Mouse (Mus musculus) activated CD4-positive, CD25-positive, alpha-beta regulatory T cell, adult 4 months (primary cell): ENCODE measurements around the gene Sdf4. TPM values are rescaled to one million over a fixed set of nuclear protein-coding genes. Genes with fewer than 3 reads are reported as not detected.

Experiments
- ATAC-seq: one replicate; pipeline ENCODE4 v1.8.0; 2017
- polyA plus RNA-seq, 2 experiments: library from polyadenylated mRNA; unstranded; fragments of 100-300 nt; shearing (Covaris generic); gene quantifications; one replicate each; pipeline ENCODE4 v1.2.1; 2017

Gene Sdf4
- polyA plus RNA-seq, 2 experiments from 2014 or later, result 464 to 478 TPM

GRCm38 (mm10) chr4:156008369-156008768 lies 15.7 kb downstream of the Sdf4 start:
- peak; percentile 26 for ATAC-seq

DNA sequence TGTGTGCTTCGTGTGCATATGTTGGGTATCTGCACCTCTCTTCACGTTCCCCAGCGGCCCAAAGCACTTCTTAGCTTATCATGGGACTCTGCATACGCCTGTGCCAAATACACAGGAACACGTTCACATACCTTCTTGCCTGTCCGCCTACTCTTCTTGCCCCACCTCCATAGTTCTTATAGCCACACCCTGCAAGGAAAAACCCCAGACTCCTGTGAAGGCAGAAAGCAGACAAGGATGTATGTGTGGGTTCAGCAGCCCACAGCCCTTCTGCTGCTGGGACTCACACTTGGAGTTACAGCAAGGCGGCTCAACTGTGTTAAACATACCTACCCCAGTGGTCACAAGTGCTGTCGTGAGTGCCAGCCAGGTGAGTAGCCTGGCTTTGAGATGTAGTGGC lies 21.0 kb downstream of the Sdf4 start, which contains the start of gene Tnfrsf4:
Gene Tnfrsf4, plus strand, starts transcription at position 207 of the 400 bp plus-strand sequence.
- ATAC-seq, result peak; percentile 87

DNA sequence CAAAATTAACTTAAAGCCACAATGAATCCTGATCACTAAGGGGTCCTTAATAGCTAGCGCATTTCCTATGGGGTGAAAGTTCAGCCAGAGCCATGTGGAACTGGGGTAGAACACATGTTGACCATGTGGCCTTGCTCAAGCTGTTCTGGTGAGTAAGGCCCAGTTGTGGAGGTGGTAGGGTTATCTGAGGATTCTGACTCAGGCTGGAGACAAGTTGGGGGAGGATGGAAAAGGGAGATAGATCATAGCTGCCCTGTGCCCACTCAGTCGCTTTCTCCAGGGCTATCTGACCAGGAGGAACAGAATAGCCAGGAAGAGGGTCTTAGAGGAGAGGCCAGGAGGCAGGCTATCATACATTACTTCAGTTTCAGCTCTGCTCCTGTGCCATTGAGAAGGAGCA lies 21.8 kb downstream of the Sdf4 start:
- ATAC-seq, result no peak

DNA sequence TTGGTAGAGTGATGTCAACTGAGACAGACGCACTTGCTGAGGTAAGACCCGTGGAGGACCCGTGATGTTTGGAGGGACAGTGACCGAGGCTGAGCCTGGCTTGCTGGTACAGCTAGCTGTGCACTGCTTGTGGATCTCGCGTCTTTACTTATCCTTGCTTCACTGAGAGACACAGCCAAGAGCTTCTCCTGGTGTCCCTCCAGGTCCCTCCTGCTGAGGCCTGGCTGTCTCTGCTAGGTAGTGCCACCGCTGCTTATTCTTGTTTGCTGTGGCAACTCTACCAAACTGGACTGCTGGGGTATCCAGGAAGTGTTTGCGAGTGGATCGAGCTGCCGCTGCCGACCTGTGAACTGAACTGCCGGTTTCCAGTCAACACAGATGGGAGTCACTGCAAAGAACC lies 27.1 kb downstream of the Sdf4 start:
- ATAC-seq, result no peak

GRCm38 (mm10) chr4:156021381-156021780 lies 28.7 kb downstream of the Sdf4 start:
- peak; percentile 43 for ATAC-seq

DNA sequence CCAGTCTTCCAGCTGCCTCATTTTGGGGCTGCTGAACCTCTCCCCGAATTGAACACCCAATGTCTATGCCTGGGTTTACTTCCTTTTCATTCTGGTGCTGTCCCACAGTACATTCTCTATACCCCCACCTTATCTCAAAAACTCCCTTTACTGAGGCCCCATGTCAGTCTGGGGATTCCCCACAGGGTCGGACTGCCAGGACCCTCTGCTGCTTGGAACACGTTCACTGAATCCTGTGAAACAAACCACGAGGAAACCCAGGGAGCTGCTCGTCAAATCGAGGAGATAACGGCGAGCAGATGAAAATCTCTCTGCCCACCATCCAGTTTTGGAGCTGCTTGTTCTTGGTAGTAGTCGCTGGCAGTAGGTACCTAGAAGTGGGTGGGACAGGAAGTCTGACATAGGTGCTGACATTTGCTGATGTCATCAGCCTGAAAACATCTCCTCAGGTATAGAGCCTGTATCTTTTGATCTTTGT lies 29.3 kb downstream of the Sdf4 start:
- peak; percentile 79 for ATAC-seq

DNA sequence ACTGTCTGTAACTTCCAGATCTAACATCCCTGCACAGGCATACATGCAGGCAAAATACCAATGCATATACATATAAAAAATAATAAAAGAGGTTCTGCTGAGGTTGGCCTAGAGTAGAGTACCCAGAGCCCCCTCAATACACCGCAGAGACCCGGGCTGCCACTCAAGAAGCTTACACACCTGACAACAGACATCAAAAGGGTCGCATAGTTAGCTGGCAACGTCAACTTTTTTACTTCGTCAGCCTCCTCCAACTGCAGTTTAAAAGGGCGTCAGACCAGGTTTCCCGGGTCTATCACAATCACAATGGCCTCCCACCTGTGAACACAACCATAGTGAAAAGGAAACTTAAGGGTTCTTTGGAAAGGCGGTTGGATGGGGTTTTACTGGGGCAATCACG lies 30.8 kb downstream of the Sdf4 start:
- no peak for ATAC-seq

- no peak for ATAC-seq
Measured at GRCm38 (mm10) chr4:156024184-156024583, 31.5 kb downstream of the Sdf4 start.

GRCm38 (mm10) chr4:156026013-156026412 lies 33.3 kb downstream of the Sdf4 start, which contains the start of gene Tnfrsf18:
Gene Tnfrsf18, plus strand, starts transcription at chr4:156026164.
- ATAC-seq, result no peak

GRCm38 (mm10) chr4:156028580-156028979 lies 35.9 kb downstream of the Sdf4 start:
- no peak for ATAC-seq

- peak; percentile 53 for ATAC-seq
Measured at GRCm38 (mm10) chr4:156030651-156031118, 38.0 kb downstream of the Sdf4 start.

GRCm38 (mm10) chr4:156031255-156031592 lies 38.6 kb downstream of the Sdf4 start:
- no peak for ATAC-seq

DNA sequence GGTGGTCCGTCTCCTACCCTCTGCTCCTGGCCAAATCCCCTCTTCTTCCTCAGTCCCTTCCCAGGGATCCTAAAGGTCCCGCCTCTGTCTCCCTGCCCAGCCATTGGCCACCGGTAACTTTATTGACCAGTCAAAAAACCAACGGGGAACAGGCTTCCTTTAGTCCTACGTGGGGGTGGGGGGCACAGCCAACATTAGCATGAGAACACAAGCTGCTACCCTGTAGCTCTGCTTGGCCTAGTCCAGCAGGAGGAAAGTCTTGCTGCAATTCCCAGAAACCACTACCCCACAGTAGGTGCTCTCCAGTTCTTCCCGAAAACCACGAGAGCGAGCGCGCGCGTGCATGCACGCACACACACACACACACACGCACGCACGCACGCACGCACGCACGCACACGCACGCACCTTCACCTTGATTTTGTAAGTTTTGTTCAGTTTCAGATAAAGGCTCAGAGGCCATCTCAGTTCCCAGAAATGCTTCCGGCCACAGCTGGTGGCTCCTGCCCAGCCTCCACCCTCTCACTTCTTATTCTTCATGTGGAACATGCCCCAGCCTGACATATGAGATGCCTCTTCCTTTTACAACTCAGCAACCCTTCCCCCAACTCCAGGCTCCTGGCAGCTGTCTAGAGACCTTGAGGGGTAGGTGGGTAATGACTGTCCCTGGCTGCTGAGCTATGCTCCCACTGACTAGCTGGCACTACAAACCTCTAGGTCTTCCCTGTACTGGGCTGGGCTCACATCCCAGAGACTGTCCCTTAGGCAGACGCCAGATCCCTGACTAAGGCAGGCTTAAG lies 39.1 kb downstream of the Sdf4 start:
- ATAC-seq, result peak; percentile 30

DNA sequence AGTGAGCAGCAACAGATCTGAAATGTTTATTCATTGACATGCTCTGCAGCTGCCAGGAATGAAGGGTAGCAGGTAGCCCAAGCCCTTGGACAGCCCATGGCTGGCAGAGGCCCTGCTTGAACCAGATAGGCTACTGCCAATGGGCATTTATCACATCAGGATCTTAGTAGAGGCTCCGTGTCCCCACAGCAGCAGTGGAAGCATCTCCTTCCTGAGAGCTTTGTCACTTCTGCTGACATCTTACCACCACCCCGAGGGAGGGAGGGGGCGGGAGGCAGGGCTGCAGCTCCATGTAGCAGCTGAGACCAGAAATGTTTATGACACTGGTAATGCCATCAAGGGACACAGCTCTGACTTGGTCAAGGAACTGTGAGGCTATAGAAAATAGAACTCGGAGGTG lies 40.2 kb downstream of the Sdf4 start:
- ATAC-seq, result no peak

GRCm38 (mm10) chr4:156033476-156034119 lies 40.9 kb downstream of the Sdf4 start:
- peak; percentile 51 for ATAC-seq

DNA sequence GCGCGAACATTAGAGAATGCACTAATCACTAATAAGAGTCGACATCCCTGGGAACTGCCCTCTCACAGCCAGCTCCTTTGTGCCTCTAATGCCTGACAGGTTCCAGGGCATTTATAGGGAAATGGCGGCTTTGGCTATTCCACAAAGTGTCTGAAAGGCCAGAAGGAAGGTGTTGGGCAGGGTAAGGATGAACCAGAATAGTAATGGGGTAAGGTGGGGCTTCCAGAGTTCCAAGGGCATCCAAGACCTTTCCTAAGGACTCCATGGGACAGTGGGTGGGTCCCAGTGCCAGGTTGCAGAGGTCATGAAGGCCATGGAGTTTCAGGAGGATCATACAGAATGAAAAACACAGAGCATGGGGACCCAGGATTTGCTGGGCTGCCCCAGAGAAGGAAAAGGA lies 41.6 kb downstream of the Sdf4 start:
- ATAC-seq, result no peak

DNA sequence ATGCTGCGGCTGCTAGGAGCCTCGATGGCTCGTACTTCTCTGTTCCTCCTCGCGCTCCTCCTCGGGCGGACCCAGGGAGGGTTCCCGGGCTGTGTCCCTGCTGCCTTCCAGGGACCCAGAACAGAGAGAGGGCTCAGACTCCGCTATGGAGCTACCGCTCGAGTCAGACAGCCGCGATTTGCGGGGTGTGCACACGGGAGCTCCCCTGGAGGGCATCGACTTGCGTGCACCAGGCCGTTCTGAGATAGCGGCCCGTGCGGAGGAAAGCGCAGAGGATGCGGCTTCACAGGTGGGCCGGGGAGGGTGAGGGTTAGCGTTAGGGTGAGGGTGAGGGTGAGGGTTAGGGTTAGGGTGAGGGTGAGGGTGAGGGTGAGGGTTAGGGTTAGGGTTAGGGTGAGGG lies 42.2 kb downstream of the Sdf4 start:
- no peak for ATAC-seq

DNA sequence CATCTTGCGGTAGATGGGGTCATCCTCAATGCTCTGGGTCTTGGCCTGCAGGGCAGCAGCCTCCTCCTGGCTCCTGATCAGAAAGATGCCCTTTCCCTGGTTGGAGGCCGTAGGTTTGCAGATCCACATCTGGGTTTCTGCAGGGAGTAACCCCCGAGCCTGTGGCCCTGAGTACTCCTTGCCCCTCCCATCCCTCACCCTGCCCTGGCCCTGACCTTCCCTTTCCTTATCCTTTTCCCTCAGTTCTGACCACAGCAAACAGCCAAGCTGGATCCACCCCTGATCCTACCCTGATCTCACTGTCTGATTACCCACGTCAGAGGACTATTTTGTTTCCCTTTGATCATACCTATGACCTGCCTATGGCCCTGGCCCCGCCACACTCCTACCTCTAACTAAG lies 52.1 kb downstream of the Sdf4 start:
- ATAC-seq, result no peak

DNA sequence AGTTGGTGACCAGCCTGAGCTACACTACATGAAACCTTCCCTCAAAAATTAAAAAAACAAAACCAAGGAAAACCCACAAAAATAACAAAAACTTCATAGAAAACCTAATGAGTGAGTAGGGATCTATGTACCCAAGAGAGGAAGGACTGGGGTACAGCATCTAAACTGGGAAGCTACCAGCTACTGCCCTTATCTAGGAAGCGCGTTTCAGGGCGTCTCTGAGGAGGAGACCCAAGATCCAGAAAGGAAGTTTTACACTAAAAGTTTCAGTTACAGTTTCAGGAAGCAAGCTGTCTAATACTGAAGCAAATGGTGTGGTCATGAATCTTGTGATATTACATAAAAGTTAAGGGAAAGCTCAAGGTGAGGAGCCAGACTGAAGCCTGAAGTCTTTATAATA lies 57.1 kb downstream of the Sdf4 start:
- ATAC-seq, result no peak

- no peak for ATAC-seq
Measured at GRCm38 (mm10) chr4:156050391-156050980, 57.8 kb downstream of the Sdf4 start.

- ATAC-seq, result no peak
Measured at GRCm38 (mm10) chr4:156053113-156053512, 60.4 kb downstream of the Sdf4 start.

GRCm38 (mm10) chr4:156054130-156054529 lies 61.5 kb downstream of the Sdf4 start:
- no peak for ATAC-seq

DNA sequence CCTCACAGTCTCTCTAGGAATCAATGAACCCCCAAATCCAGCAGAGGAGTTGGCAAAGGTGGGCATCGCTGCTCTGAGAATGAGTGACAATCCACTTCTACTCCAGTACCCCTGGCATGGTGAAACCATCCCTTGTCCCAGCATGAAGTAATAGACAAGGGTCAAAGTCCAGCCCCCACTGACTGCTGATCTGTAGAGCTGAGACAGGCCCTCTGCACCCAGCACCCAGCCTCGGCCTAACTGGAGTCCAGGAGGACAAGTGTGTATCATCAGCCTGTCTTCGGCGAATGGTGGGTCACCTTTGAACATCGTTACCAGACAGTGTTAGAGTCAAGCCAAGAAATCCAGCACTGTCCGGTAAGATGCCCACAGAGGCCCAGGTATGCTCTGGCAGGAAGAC lies 61.9 kb downstream of the Sdf4 start:
- ATAC-seq, result no peak

DNA sequence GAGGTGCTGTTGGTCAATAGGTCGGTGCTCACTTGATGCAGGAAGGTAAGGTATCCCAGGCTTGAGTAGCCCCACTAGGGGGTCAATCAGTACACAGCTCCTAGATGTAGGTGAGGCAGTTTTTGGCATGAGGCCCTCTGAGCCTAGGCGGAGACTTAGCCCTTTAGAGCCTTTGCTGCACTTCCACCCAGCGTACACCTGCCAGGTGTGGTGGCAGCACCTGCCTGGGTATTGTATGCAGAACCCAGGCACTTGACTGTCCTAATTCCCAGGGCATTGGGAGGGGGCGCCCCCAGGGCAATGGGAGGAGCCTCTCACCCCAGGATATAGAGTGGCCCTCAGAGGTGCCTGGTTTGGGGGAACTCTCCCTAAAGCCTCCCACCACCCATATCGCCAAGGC lies 62.5 kb downstream of the Sdf4 start:
- ATAC-seq, result no peak
